Mouse (Mus musculus): ENCODE measurements around the gene Kif23. TPM values are rescaled to one million over a fixed set of nuclear protein-coding genes. Genes with fewer than 3 reads are reported as not detected.

The Kif23 gene
- total RNA-seq, 2 experiments from 2014 or later: 7.4 to 11.1 TPM

DNA sequence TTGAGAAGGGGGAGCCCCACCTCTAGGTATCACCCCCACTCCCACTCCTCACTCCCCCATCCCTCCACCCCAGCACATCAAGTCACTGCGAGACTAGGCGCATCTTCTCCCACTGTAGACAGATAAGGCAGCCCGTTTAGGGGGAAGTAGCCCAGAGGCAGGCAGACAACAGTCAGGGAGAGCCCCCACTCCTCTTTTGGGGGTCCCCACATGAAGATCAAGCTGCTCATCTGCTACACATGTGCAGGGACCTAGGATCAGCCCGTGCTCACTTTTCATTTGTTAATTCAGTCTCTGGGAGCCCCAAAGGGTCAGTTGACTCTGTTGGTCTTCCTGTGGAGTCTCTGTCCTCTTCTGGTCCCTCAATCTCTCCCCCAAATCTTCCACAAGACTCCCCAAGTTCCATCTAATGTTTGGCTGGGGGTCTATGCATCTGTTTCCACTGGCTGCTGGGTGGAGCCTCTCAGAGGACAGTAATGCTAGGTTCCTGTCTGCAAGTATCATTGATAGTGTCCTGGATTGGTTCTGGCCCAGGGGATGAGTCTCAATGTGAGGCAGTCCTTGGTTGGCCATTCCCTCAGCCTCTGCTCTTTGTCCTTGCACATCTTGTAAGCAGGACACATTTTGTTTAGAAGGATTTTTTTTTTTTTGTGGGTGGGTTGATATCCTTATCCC lies 38.8 kb downstream of the Kif23 start:
- DNase-seq (ENCODE audit: low spot score in 2 of 2): no peak

- peak; percentile 36 to 53 for DNase-seq (ENCODE audit: low spot score in 2 of 2)
Measured at GRCm38 (mm10) chr9:61906912-61907311, 39.7 kb downstream of the Kif23 start.

GRCm38 (mm10) chr9:61905576-61905975 lies 41.0 kb downstream of the Kif23 start:
- DNase-seq (ENCODE audit: low spot score in 2 of 2): no peak

DNA sequence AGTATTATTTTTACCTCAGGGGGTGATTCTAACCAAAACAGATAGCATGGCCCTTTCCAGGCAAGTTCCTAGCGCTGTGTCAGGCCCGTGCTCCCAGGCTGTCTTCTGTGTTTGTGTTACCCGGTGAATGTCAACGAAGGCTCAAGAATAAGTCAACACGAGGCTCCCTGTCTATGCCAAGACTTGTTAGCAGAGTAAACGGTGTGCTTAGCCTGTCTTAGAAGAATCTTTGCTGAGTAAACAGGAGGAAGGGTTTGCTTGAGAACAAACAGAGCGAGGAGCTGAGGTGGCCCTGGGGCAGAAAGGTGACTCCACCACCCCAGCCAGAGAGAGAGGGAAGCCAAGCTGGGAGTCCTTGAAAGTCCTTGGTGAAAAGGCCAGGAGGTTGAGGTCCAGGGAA lies 42.4 kb downstream of the Kif23 start:
- no peak for DNase-seq (ENCODE audit: low spot score in 2 of 2)

- DNase-seq (ENCODE audit: low spot score in 2 of 2): peak in 1 of 2 experiments; percentile 51
Measured at GRCm38 (mm10) chr9:61902445-61902844, 44.1 kb downstream of the Kif23 start.

DNA sequence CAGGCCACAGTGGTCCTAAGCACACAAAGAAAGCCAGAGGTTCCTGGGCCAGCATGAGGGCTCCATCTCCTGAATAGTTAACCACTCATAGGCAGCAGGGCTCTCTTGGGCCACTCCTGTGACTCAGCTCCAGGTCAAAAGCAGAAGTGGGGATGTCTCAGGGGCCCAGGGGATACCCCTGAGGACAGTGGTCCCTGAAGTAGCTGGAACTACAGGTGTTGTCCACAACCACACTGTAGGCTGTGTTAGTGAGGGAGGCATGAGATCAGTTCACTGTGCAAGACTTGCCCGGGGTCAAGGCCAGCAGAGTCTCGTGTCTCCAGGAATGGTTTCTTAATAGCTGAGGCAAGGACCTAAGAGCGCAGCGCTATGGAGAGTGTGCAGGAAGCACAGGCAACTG lies 45.0 kb downstream of the Kif23 start:
- DNase-seq (ENCODE audit: low spot score in 2 of 2): no peak

DNA sequence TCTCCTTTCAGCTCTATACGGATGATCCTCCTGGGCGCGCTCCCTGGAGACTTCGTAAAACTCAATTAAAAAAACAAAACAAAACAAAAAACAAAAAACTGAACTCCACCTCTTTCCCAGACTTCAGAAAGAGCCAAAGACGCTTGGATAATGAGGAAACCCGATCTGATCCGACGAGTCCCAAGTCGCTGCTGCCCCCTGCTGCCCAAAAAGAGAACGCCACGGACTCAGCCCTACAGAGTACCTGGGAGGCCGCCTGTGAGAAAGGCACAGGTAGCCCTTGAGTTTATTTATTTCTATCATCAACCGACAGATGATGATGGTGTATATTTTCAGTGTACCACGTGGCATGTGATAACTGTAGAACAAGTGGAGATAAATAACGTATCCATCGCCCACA lies 46.8 kb downstream of the Kif23 start:
- DNase-seq (ENCODE audit: low spot score in 2 of 2): peak; percentile 89 to 91

- DNase-seq (ENCODE audit: low spot score in 2 of 2): peak; percentile 93 to 95
Measured at GRCm38 (mm10) chr9:61898401-61898800, 48.2 kb downstream of the Kif23 start.

GRCm38 (mm10) chr9:61895014-61895413 lies 51.6 kb downstream of the Kif23 start:
- no peak for DNase-seq (ENCODE audit: low spot score in 2 of 2)

DNA sequence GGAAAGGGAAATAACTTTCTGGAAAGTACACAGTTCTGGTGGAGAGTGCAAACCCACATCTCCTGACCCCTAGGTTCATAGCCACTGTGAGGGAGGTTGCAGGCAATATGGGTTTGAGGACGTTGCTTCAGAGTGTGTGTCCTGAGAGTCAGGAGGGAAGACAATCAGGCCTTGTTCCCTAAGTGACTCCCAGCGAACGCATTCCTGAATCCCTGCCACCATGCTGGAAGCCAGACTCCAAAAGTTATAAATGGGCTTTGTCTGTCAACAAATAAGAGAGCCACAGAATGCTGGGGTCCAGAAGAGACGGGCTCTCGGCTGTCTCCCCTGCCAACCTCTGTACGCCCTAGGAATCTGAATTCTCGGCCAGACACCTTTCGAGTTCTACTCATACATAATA lies 56.7 kb downstream of the Kif23 start:
- DNase-seq (ENCODE audit: low spot score in 2 of 2): peak in 1 of 2 experiments; percentile 43

GRCm38 (mm10) chr9:61887661-61888379 lies 58.8 kb downstream of the Kif23 start:
- DNase-seq (ENCODE audit: low spot score in 2 of 2): no peak

DNA sequence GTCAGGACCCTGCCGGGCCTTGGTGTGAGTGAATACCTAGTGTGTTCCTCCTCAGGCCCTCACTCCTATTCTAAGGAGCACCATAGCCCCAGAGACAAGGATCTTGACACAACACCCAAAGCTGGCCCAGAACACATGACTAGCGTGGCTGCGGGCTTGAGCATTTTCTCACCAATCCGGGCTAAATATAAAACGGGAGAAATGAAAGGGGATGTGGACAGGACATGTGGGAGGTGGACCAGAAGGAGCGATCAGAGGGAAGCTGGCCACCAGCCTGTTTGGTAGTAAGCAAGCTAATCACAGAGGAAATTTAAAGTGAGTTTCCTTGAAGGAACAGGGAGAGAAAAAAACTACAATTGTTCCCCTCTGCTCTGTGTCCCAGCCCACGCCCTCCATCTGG lies 60.6 kb downstream of the Kif23 start:
- no peak for DNase-seq (ENCODE audit: low spot score in 2 of 2)

DNA sequence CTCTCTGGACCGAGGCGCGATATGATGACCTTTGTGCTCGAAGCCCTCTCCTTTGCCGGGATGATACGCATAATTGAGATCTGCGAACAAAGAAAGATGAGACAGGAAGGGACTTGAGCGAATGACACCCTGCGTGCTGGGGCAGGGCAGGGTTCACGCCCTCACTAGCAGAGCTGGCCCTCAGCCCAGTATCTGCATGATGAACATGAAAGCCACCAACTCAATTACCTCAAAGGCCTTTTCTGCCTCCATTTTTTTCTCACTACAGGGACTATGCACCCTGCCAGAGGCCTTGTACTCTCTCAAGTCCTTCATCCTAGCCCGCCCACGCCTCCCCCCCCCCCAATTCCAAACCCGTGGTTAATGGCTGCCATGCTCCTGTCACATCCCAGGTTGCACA lies 61.6 kb downstream of the Kif23 start:
- no peak for DNase-seq (ENCODE audit: low spot score in 2 of 2)

- DNase-seq (ENCODE audit: low spot score in 2 of 2): no peak
Measured at GRCm38 (mm10) chr9:61884375-61884774, 62.2 kb downstream of the Kif23 start.

GRCm38 (mm10) chr9:61882179-61882578 lies 64.4 kb downstream of the Kif23 start:
- DNase-seq (ENCODE audit: low spot score in 2 of 2): no peak

DNA sequence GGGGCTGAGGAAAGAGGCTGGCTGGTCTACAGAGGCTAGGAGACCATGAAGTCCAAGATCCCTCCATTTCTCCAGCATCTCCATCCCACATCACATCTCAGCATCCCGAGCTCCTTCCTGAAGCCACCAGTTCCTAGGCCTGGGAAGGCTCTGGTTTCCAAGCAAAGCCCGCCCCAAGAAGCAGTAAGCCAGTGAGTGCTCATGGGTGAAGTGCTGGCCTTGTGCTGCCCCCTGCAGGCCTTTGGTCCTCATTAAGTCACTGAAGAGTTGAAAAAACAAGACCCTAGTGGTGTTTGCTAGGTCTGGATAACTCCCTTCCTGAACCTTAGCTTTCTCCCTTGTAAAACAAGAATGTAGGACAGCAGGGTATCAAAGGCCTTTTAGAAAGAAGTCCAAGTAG lies 67.7 kb downstream of the Kif23 start:
- DNase-seq (ENCODE audit: low spot score in 2 of 2): peak; percentile 83 to 89

DNA sequence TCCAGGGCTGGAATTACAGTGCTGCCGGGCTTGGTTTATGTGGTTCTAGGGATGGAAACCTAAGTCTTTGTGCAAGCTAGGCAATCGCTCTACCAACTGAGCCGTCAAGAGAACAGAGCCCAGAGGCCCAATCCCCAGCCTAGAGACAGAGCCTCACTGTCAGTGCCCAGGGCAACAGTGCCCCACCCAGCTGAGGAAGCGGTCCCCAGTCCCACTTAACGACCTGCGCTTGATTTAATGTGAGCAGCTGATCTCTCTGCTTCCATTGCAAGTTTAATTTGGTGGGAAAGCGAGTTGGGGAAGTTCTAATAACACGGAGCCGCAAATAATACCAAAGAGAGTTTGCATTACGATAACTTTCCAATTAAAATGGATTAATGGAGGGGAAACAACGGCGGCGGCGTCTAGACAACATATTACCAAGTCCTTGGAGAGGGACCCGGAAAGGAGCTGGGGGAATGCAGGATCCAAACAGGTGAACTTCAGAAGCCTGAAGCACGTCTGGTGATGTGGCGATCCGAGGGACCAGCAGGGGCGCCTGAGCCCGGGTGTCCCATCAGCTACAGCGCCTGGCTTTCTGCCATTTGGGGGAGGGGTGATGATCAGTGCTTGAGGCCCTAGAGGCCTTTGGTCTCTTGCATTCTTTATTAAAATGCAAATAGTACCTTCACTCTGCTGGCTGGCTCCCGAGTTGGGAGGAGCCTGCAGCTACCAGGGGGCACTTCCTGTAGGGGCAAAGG lies 69.0 kb downstream of the Kif23 start:
- peak in 1 of 2 experiments; percentile 49 for DNase-seq (ENCODE audit: low spot score in 2 of 2)

DNA sequence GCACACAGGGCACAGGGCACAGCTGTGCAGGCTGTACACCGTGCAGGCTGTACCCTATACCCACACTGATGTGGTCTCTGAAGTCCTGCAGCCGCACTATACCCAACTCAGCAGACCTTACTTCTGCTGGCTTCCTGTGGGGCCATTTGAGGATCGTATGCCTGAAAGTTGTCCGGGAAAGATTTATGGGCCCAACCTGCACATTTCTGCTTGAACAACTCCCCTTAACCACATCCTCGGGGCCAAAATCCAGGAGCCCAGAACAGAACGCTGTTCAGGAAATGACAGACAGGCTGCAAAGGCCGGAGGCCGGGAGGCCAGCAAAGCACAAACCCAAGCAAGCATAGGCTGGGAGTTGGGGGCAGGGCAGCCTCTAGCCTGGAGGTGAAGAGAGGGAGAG lies 73.2 kb downstream of the Kif23 start:
- DNase-seq (ENCODE audit: low spot score in 2 of 2): no peak

- no peak for DNase-seq (ENCODE audit: low spot score in 2 of 2)
Measured at GRCm38 (mm10) chr9:61872246-61872941, 74.2 kb downstream of the Kif23 start.

DNA sequence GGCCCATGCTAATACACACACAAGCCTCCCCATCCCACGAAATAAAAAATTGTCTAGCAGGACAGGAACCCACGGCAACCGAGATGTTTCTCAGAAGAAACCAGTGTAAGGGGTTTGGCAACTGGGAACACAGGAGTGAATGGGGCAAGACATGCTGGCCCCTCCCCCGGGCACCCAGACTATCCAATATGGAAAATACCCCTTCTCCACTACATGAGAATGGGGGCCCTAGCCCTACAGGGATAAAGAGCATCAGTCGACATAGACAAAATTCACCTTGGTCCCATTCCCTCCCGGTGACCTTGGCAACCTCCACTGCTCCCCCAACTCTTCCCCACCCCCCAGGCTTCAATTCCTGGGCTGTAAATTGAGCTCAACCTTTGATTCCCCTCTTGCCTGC lies 74.7 kb downstream of the Kif23 start:
- no peak for DNase-seq (ENCODE audit: low spot score in 2 of 2)

DNA sequence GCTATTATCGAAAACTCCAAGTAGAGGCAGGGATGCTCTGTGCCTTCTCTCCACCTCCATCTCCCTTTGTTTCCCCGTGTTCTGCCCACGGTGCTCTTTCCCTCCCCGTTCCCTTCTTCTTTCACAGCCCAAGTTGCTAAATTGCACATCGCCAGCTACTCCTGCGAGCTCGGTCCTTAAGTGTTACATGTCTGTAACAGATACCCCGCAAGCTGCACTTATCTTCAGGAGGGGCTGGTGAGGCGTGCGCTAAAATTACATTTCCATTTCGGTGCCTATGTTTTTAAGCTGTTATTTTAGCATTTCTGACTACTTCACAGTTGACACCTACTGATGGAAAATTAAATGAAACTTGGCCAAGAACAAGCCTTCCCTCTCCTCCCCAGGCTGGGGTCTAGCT lies 78.9 kb downstream of the Kif23 start:
- no peak for DNase-seq (ENCODE audit: low spot score in 2 of 2)
